Mouse (Mus musculus): ENCODE measurements around the gene Rufy2. TPM values are rescaled to one million over a fixed set of nuclear protein-coding genes. Genes with fewer than 3 reads are reported as not detected.

Rufy2 gene
- total RNA-seq (2014; rRNA removed; ENCODE audit: low replicate concordance) (5.8 and 9.7 TPM in 2 replicates), polyA plus RNA-seq (2015; fragmentation: Nextera tagmentation; extraction: Ambion mirVana) (11.3 and 11.7 TPM in 2 replicates)

- Histone ChIP-seq H3K9me3 (replicated peaks; ENCODE audit: control insufficient read depth, low read length) (no peaks in the 10 kb centered on the region), H3K36me3 (replicated peaks; ENCODE audit: control insufficient read depth, insufficient read depth, low read length) (0 out of 2 replicates have a peak, but pooled peaks cover 13% of the 10 kb centered on the region), H3K9ac (replicated peaks; ENCODE audit: low read depth, low read length) (peak within 1 kb of the TSS; percentile 74), H3K27ac (ENCODE audit: low read depth) (peak within 1 kb of the TSS; percentile 40), H3K4me3 (ENCODE audit: low read depth, low read length) (peak within 1 kb of the TSS; percentile 78), H3K4me1 (ENCODE audit: control insufficient read depth, insufficient read depth) (peaks cover 8% of the 10 kb centered on the region; the same call in 1 of the 2 replicates), H3K27me3 (ENCODE audit: control insufficient read depth, insufficient read depth, low read length) (no peaks in the 10 kb centered on the region), H3K4me2 (ENCODE audit: low read depth, low read length) (peak within 1 kb of the TSS; percentile 75)
- peak; percentile 85 for ATAC-seq (ENCODE audit: insufficient read depth, low read depth)
- TF ChIP-seq EP300 (IDR thresholded peaks at IDR 0.05; ENCODE audit: low read depth) (no peak), CTCF (IDR thresholded peaks at IDR 0.05; ENCODE audit: low read depth) (peak; percentile 44)
- DNase-seq (ENCODE audit: low spot score), result peak; percentile 73
- WGBS, result 1% methylated on average over 70 of the region's 77 CpGs
Observed at GRCm38 (mm10) chr10:62980039-62980954, at the start of gene Rufy2. Gene Rufy2 (plus strand): TSS chr10:62980223.

DNA sequence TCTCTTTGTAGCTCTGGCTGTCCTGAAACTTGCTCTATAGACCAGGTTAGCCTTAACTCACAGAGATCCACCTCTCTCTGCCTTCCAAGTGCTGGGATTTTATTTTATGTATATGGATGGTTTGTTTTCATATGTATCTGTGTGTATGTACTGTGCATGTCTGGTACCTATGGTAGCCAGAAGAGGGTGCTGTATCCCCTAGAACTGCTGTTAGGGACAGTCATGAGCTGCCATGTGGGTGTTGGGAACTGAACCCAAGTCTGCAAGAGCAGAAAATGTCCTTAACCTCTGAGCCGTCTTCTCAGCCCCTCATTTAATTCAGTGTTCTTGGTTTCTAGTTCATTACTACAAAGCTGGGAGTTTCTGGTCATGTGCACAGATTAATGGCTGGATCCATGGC is 47.6 kb upstream of the Rufy2 start:
- peaks cover 63% of the 10 kb centered on the region for H3K36me3 ChIP-seq (replicated peaks; ENCODE audit: control insufficient read depth, insufficient read depth, low read length)
- H3K27ac ChIP-seq (ENCODE audit: low read depth), result no peak overlapping the region
- H3K4me1 ChIP-seq (ENCODE audit: control insufficient read depth, insufficient read depth), result no peaks in the 10 kb centered on the region
- DNase-seq (ENCODE audit: low spot score) (no peak), ATAC-seq (ENCODE audit: insufficient read depth, low read depth) (no peak)
- 92% methylated on average over 1 of the region's 1 CpGs for WGBS
- H3K27me3 ChIP-seq (ENCODE audit: control insufficient read depth, insufficient read depth, low read length), result no peaks in the 10 kb centered on the region
- no peaks in the 10 kb centered on the region for H3K9me3 ChIP-seq (replicated peaks; ENCODE audit: control insufficient read depth, low read length)
- H3K4me2 ChIP-seq (ENCODE audit: low read depth, low read length), result no peak overlapping the region
- no peak overlapping the region for H3K9ac ChIP-seq (replicated peaks; ENCODE audit: low read depth, low read length)
- H3K4me3 ChIP-seq (ENCODE audit: low read depth, low read length), result no peak overlapping the region
- no peak for TF ChIP-seq EP300 (IDR thresholded peaks at IDR 0.05; ENCODE audit: low read depth)
- TF ChIP-seq CTCF (IDR thresholded peaks at IDR 0.05; ENCODE audit: low read depth), result no peak

GRCm38 (mm10) chr10:62944975-62945580 is 34.9 kb upstream of the Rufy2 start:
- Histone ChIP-seq H3K9ac (replicated peaks; ENCODE audit: low read depth, low read length) (no peak overlapping the region), H3K4me2 (ENCODE audit: low read depth, low read length) (no peak overlapping the region), H3K4me3 (ENCODE audit: low read depth, low read length) (no peak overlapping the region), H3K4me1 (ENCODE audit: control insufficient read depth, insufficient read depth) (no peaks in the 10 kb centered on the region), H3K36me3 (replicated peaks; ENCODE audit: control insufficient read depth, insufficient read depth, low read length) (peaks cover 47% of the 10 kb centered on the region), H3K27ac (ENCODE audit: low read depth) (no peak overlapping the region), H3K27me3 (ENCODE audit: control insufficient read depth, insufficient read depth, low read length) (no peaks in the 10 kb centered on the region), H3K9me3 (replicated peaks; ENCODE audit: control insufficient read depth, low read length) (no peaks in the 10 kb centered on the region)
- TF ChIP-seq CTCF (IDR thresholded peaks at IDR 0.05; ENCODE audit: low read depth) (no peak), EP300 (IDR thresholded peaks at IDR 0.05; ENCODE audit: low read depth) (no peak)
- 81% methylated on average over 10 of the region's 10 CpGs for WGBS
- DNase-seq (ENCODE audit: low spot score), result no peak
- no peak for ATAC-seq (ENCODE audit: insufficient read depth, low read depth)

DNA sequence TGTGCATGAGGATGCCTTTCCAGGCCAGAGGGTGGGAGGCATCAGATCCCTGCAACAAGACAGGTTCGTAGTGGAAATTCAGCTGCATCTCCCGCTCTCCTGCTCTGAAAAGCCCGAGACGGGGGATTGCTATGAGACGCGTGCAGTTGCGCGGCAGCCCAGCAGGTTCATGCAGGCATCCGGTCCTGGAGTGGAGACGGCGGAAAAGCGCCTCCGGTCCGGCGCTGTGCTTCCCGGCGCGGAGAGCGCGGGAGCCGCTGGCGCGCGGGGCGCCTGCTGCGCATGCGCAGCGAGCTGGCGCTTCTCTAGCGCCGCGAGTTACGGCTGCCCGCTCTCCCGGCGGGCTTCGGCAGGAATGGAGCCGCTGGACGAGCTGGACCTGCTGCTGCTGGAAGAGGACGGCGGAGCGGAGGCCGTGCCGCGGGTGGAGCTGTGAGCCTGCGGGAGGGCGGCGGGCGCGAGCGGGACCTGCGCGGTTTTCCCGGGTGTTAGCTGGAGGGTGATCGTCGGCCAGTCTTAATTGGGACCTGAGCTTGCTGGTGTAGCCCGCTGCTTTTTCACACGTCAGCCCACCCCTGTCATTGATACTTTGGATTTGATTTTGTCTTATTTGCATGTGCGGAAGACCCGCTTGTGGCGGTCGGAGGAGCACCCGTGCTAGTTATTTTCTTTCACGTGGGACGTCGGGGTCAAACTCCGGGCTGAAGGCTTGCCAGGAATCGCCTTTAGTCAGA is 33.1 kb upstream of the Rufy2 start, which contains the start of gene Dna2:
Gene Dna2 (plus strand): TSS at position 289 of the 734 bp plus-strand sequence.
- ATAC-seq (ENCODE audit: insufficient read depth, low read depth) (peak; percentile 91), DNase-seq (ENCODE audit: low spot score) (peak; percentile 84)
- H3K27me3 ChIP-seq (ENCODE audit: control insufficient read depth, insufficient read depth, low read length), result no peaks in the 10 kb centered on the region
- peak within 1 kb of the TSS; percentile 85 for H3K9ac ChIP-seq (replicated peaks; ENCODE audit: low read depth, low read length)
- peak within 1 kb of the TSS; percentile 87 for H3K4me3 ChIP-seq (ENCODE audit: low read depth, low read length)
- H3K4me1 ChIP-seq (ENCODE audit: control insufficient read depth, insufficient read depth), result no peaks in the 10 kb centered on the region
- peak within 1 kb of the TSS; percentile 97 for H3K4me2 ChIP-seq (ENCODE audit: low read depth, low read length)
- WGBS, result 0% methylated on average over 68 of the region's 68 CpGs
- H3K27ac ChIP-seq (ENCODE audit: low read depth), result peak within 1 kb of the TSS; percentile 76
- no peaks in the 10 kb centered on the region for H3K9me3 ChIP-seq (replicated peaks; ENCODE audit: control insufficient read depth, low read length)
- TF ChIP-seq CTCF (IDR thresholded peaks at IDR 0.05; ENCODE audit: low read depth), result no peak
- no peak for TF ChIP-seq EP300 (IDR thresholded peaks at IDR 0.05; ENCODE audit: low read depth)
- H3K36me3 ChIP-seq (replicated peaks; ENCODE audit: control insufficient read depth, insufficient read depth, low read length), result peaks cover 42% of the 10 kb centered on the region

- Histone ChIP-seq H3K27me3 (ENCODE audit: control insufficient read depth, insufficient read depth, low read length) (no peaks in the 10 kb centered on the region), H3K9me3 (replicated peaks; ENCODE audit: control insufficient read depth, low read length) (no peaks in the 10 kb centered on the region), H3K4me1 (ENCODE audit: control insufficient read depth, insufficient read depth) (no peaks in the 10 kb centered on the region), H3K36me3 (replicated peaks; ENCODE audit: control insufficient read depth, insufficient read depth, low read length) (peaks cover 41% of the 10 kb centered on the region), H3K4me3 (ENCODE audit: low read depth, low read length) (no peak overlapping the region), H3K27ac (ENCODE audit: low read depth) (no peak overlapping the region), H3K9ac (replicated peaks; ENCODE audit: low read depth, low read length) (no peak overlapping the region), H3K4me2 (ENCODE audit: low read depth, low read length) (no peak overlapping the region)
- 91% methylated on average over 7 of the region's 7 CpGs for WGBS
- DNase-seq (ENCODE audit: low spot score), result no peak
- ATAC-seq (ENCODE audit: insufficient read depth, low read depth), result no peak
- TF ChIP-seq EP300 (IDR thresholded peaks at IDR 0.05; ENCODE audit: low read depth), result no peak
- no peak for TF ChIP-seq CTCF (IDR thresholded peaks at IDR 0.05; ENCODE audit: low read depth)
Observed at GRCm38 (mm10) chr10:62948551-62948950, 31.5 kb upstream of the Rufy2 start.
